Mouse (Mus musculus) neural tube, embryonic 14.5 days (tissue): ENCODE data around the gene Fam104a. TPM values are rescaled to one million over a fixed set of nuclear protein-coding genes. Genes with fewer than 3 reads are reported as not detected.

Experiments
- ATAC-seq: fragments of 200-750 bp; cut with Nextera tagmentation; 2 replicates; pipeline ENCODE4 v1.8.0; 2017; ENCODE audit warnings: low read depth, mild to moderate bottlenecking, moderate TSS enrichment, moderate library complexity
- H3K27ac ChIP-seq: fragments of 300-500 bp; sonication (generic); 2 replicates; pipeline ENCODE4 v1.5.1; 2014; ENCODE audit warnings: low read depth, mild to moderate bottlenecking, control low read depth, low read length, moderate library complexity, mixed read lengths
- H3K27me3 ChIP-seq: fragments of 300-500 bp; sonication (generic); 2 replicates; pipeline ENCODE4 v1.6.1; 2014; ENCODE audit warnings: low read length; ENCODE audit not compliant: control insufficient read depth, insufficient read depth
- H3K36me3 ChIP-seq: fragments of 300-500 bp; sonication (generic); 2 replicates; pipeline ENCODE4 v1.6.1; 2014; ENCODE audit warnings: low read length, mixed read lengths; ENCODE audit not compliant: control insufficient read depth, insufficient read depth
- H3K4me1 ChIP-seq: fragments of 300-500 bp; sonication (generic); 2 replicates; pipeline ENCODE4 v1.6.1; 2014; ENCODE audit warnings: low read length; ENCODE audit not compliant: control insufficient read depth, insufficient read depth
- H3K4me2 ChIP-seq: fragments of 300-500 bp; sonication (generic); 2 replicates; pipeline ENCODE4 v1.6.1; 2014; ENCODE audit warnings: mild to moderate bottlenecking, low read depth, low read length, control low read depth
- H3K4me3 ChIP-seq: fragments of 300-500 bp; sonication (generic); 2 replicates; pipeline ENCODE4 v1.5.1; 2014; ENCODE audit warnings: low read depth, low read length, control low read depth, mixed read lengths
- H3K9ac ChIP-seq: fragments of 300-500 bp; sonication (generic); replicated peaks from 2 replicates; pipeline ENCODE4 v1.6.1; 2014; ENCODE audit warnings: low read depth, mild to moderate bottlenecking, control low read depth, low read length, mixed read lengths
- H3K9me3 ChIP-seq: fragments of 300-500 bp; sonication (generic); 2 replicates; pipeline ENCODE4 v1.6.1; 2016; ENCODE audit warnings: low read length; ENCODE audit not compliant: control insufficient read depth
- WGBS: fragments of 180-500 bp; shearing (Covaris S2); extraction: QIAGEN DNeasy Blood & Tissue Kit; methylation state at CpG from one replicate; pipeline ENCODE4 v1.1.7; 2014; 5-methylcytosine and 5-hydroxymethylcytosine counted together
- polyA plus RNA-seq: library from polyadenylated mRNA; unstranded; fragments of >200 nt; fragmentation: Nextera tagmentation; extraction: Ambion mirVana; gene quantifications from 2 replicates; pipeline ENCODE4 v1.2.1, GENCODE M21; 2014

Fam104a gene
- 41.4 and 45.3 TPM in 2 replicates for polyA plus RNA-seq

DNA sequence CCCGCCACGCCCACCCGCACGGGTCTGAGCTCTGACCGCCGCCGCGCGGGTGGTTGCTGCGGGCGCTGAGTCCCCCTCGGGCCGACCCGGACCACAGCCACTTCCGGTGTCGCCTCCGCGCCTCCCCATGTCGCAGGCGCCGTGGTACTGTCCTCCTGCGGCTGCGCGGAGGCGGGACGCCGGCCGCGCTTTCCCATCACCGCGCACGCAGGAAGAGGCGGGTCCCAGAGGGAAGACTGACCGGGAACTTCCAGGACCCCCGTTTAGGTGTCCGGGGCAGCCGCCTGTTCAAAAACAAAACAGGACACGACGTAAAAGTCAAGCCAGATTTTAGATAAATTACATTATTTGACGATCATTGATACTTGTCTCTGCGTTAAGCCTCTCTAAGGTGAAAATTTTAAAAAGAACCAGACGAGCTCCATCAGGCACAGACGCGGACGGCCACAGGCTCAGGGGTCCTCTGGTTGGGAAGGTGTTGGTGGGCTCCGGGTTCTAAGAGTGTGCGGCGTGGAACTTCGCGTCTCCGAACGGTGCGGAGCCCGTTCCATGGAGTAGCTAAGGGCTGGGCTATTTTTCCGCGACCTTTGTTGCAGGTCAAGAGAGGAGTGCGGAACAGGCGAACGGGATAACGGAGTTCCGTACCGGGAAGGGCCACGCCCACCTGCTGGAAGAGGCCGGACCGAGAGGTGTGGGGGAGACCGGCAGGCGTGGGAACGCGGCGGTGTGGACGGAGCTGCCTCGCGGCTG, at the start of gene Fam104a, which contains the start of gene D11Wsu47e:
Gene Fam104a, minus strand, starts transcription at position 199 of the 750 bp plus-strand sequence.
Gene D11Wsu47e, plus strand, starts transcription at position 456 of the 750 bp plus-strand sequence.
- Histone ChIP-seq H3K27ac (peak within 1 kb of the TSS; percentile 89), H3K9ac (peak within 1 kb of the TSS; percentile 78), H3K4me2 (peak within 1 kb of the TSS; percentile 84), H3K4me3 (peak within 1 kb of the TSS; percentile 95), H3K36me3 (peaks cover 14% of the 10 kb centered on the region), H3K27me3 (no peaks in the 10 kb centered on the region), H3K9me3 (no peaks in the 10 kb centered on the region), H3K4me1 (peaks cover 25% of the 10 kb centered on the region)
- WGBS = under 1% methylated on average over 73 of the region's 73 CpGs
- ATAC-seq = peak; percentile 96

DNA sequence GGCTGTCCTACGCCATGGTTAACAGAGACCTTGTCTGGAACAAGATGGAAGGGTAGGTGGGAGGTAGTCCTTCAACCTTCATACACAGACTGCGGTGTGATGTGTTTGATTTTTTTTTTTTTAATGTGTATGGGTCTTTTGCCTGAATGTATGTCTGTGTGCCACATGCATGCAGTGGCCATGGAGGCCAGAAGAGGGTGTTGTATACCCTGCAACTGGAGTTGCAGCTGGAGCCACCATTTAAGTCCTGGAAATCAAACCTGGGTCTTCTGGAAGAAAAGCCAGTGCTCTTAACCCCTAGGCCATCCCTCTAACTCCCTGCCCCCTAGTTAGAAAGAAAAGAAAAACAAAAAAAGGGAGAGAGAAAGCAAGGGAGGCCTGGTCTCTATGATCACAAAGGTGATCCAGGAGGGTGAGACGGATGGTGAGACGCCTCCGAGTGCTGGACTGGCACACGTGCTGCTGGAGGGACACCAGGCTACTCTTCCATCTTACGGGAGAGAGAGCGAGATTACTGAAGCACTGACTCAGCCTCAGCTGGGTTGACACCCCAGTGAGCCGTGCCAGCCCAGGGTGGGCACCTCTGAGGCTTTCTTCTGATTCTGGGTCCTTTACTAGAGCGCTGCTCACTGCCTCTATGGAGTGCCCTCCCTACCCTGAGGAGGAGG, 48.1 kb upstream of the Fam104a start:
- Histone ChIP-seq H3K9me3 (no peaks in the 10 kb centered on the region), H3K4me1 (0 out of 2 replicates have a peak, but pooled peaks cover 4% of the 10 kb centered on the region), H3K36me3 (peaks cover 10% of the 10 kb centered on the region), H3K9ac (no peak overlapping the region), H3K4me2 (no peak overlapping the region), H3K27me3 (no peaks in the 10 kb centered on the region), H3K27ac (no peak overlapping the region), H3K4me3 (no peak overlapping the region)
- no peak for ATAC-seq
- 93% methylated on average over 10 of the region's 10 CpGs for WGBS

DNA sequence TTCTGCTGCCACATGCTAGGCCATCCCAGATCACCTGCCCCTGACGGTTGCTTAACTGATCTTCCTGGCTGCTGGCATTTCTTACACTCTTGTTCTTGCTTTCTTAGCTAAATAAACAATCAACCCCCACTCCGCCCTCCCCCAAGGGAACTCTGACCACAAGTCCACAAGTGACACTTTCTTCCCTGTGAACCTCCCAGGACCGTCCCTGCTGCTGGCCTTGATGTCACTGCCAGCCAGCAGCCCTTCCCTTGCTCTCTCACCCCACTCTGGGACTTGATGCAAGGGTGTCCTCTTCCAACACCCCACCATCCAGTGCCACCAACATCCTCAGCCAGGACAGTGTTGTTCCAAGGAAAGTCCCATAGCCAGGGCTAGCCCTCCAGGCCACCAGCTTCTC, 46.9 kb upstream of the Fam104a start:
- Histone ChIP-seq H3K36me3 (peaks cover 10% of the 10 kb centered on the region), H3K27me3 (no peaks in the 10 kb centered on the region), H3K27ac (no peak overlapping the region), H3K9ac (no peak overlapping the region), H3K4me3 (no peak overlapping the region), H3K9me3 (no peaks in the 10 kb centered on the region), H3K4me2 (no peak overlapping the region), H3K4me1 (peaks cover 7% of the 10 kb centered on the region; the same call in 1 of the 2 replicates)
- ATAC-seq = no peak
- 79% methylated on average over 3 of the region's 3 CpGs for WGBS

DNA sequence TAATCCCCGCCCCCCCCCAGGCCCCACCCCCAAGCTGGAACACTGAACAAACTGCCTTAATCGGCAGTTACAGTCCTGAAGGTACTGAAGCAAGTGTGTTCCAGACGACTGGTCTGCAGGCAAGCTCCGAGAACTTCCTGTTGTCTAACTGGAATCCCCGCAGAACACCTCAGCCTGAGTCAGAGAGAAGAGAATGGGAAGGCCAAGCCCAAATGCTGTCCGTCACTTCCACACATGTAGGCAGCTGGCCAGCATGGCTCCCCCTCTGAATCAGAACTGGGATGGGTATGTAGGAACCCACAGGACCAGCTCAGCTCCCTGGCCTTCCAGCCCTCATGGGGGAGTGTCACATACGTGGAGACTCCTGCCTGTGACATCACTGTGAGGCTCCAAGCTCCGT, 46.0 kb upstream of the Fam104a start:
- Histone ChIP-seq H3K27ac (no peak overlapping the region), H3K36me3 (peaks cover 10% of the 10 kb centered on the region), H3K4me1 (peaks cover 12% of the 10 kb centered on the region; the same call in 1 of the 2 replicates), H3K27me3 (no peaks in the 10 kb centered on the region), H3K4me3 (no peak overlapping the region), H3K4me2 (no peak overlapping the region), H3K9ac (no peak overlapping the region), H3K9me3 (no peaks in the 10 kb centered on the region)
- no peak for ATAC-seq
- 67% methylated on average over 8 of the region's 8 CpGs for WGBS

DNA sequence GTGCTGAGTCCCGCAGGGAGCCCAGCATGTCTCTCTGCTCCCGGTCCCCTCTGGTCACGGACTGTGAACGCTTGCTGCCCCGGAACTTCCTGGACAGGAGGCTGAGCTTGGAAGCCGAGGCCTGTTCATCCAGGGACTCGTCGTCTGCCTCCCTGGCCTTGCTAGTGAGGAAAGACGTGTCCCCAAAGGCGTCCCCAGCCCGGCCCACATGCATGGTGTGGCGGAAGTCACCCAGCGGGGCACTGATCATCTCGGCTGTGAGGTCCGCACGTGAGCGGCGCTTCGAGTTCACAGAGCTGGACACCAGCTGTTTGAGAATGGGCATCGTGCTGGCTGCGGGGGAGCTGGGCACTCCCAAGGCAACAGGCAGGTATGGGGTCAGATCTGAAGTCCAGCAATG, 45.3 kb upstream of the Fam104a start:
- H3K27ac ChIP-seq = no peak overlapping the region
- H3K9ac ChIP-seq = no peak overlapping the region
- no peak overlapping the region for H3K4me2 ChIP-seq
- peaks cover 12% of the 10 kb centered on the region; the same call in 1 of the 2 replicates for H3K4me1 ChIP-seq
- H3K36me3 ChIP-seq = peaks cover 10% of the 10 kb centered on the region
- WGBS = 86% methylated on average over 21 of the region's 21 CpGs
- ATAC-seq = no peak
- H3K9me3 ChIP-seq = no peaks in the 10 kb centered on the region
- H3K4me3 ChIP-seq = no peak overlapping the region
- H3K27me3 ChIP-seq = no peaks in the 10 kb centered on the region

DNA sequence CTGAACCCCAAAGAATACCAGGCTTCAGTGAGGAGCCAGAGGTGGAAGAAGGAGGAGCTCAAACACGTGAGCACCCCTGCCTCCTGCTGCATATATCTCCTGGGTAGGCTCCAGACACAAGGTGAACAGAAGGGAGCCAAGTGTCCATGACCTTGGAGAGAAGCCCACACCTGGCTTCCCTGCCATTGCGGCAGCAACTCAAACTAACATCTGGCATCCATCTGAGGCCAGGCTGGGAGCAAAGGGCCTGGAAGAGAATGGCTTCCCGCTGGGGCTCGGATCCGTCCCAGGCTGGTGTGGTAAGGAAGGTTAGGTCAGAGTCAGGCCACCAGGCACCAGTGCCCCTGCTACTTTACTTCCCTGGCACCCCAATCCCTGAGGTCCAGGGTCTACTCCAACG, 44.0 kb upstream of the Fam104a start:
- Histone ChIP-seq H3K27me3 (no peaks in the 10 kb centered on the region), H3K4me2 (no peak overlapping the region), H3K4me1 (peaks cover 12% of the 10 kb centered on the region; the same call in 1 of the 2 replicates), H3K9ac (no peak overlapping the region), H3K27ac (no peak overlapping the region), H3K4me3 (no peak overlapping the region), H3K9me3 (no peaks in the 10 kb centered on the region), H3K36me3 (peaks cover 10% of the 10 kb centered on the region)
- 78% methylated on average over 6 of the region's 6 CpGs for WGBS
- ATAC-seq = no peak

DNA sequence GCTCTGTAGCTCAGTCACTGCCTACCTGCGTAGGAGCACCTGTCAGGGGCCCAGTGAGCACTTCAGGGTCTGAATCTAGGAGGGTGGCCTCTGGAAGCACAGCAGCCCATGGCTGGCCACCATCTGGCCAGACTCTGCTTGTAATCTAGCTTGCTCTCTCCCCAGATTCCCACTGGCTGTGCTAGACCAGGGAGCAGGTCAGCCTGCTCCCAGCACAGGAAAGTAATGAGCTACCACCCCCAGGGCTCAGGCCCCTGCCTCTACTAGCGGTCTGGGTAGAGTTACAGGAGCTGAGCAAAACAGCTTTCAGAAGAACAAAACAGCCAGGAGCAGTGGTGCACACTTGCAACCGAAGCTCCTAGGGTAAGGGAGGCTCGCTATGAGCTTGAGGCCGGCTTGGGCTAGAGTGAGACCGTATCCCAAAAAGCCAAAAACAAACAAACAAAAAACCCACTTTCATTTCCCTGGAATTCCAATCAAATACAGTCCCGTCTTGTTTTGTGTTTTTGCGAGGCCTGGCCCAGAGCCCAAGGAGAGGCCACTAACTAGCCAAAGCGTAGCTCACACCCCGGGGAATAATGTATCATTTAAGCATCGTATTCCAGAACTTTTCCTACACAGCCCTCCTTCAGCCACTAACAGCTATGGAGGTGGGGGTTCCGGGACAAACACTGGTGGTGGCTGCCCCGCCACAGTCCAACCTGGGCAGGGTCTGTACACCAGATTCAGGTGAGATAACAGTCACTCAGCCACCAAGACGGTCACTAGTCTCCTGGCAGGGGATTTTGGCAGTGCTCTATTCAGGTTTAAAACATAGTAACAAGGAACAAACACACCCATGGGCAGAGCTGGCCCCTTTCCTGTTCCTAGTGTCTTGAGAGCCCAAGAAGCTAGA, 43.3 kb upstream of the Fam104a start:
- no peak overlapping the region for H3K4me2 ChIP-seq
- peaks cover 10% of the 10 kb centered on the region for H3K36me3 ChIP-seq
- WGBS = 74% methylated on average over 14 of the region's 14 CpGs
- H3K4me1 ChIP-seq = peaks cover 12% of the 10 kb centered on the region; the same call in 1 of the 2 replicates
- H3K9ac ChIP-seq = no peak overlapping the region
- H3K27ac ChIP-seq = no peak overlapping the region
- no peaks in the 10 kb centered on the region for H3K27me3 ChIP-seq
- no peak overlapping the region for H3K4me3 ChIP-seq
- H3K9me3 ChIP-seq = no peaks in the 10 kb centered on the region
- no peak for ATAC-seq

DNA sequence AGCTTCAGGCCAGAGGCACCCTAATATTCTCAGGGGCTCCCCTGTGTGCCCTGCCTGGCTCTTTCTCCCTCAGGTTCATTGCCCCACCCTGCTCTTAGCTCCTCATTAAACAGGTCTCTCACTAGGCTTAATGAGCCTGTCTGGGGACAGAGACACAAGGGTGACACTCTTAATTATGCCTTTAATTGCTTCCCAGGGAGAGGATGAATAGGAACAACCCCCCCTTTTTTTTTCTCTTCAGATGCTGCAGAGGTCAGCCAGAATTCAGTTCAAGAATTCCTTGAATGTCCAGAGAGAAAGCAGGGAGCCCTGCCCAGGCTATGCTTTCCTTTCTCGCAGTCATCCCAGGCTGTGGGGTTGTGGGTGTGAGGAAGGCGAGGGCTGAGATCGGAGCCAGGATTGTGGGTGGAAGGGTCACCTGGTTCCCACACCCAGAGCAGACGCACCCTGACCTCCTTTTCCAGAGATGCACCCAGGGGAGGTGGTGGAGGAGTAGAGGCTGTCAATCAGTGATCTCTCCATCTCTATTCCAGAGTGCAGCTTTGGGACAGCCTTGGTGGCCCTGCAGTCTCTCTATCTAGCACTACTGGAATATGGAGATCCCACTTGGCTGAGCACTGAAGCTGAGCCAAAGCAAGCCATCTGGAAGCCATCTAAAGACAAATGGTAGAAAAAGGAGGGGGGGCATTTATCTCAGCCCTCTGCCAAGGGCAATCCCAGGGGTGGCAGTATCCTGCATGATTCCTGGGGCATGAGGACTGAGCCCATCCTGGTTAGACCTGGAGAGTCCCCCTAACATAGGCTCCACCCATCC, 41.5 kb upstream of the Fam104a start:
- ATAC-seq = peak; percentile 58; the same call in 1 of the 2 replicates
- no peaks in the 10 kb centered on the region for H3K9me3 ChIP-seq
- H3K4me3 ChIP-seq = no peak overlapping the region
- peaks cover 12% of the 10 kb centered on the region; the same call in 1 of the 2 replicates for H3K4me1 ChIP-seq
- H3K36me3 ChIP-seq = peaks cover 10% of the 10 kb centered on the region
- H3K9ac ChIP-seq = no peak overlapping the region
- WGBS = 53% methylated on average over 4 of the region's 4 CpGs
- H3K27ac ChIP-seq = peak overlapping the region; percentile 57
- no peaks in the 10 kb centered on the region for H3K27me3 ChIP-seq
- H3K4me2 ChIP-seq = no peak overlapping the region
